Mouse (Mus musculus): ENCODE data around the gene Crim1.
A peak's percentile ranks its signal among the peaks of the same experiment; 100 is the strongest.

Crim1 gene

GRCm38 (mm10) chr17:78331438-78331837, 131.4 kb downstream of the Crim1 start:
- DNase-seq, result peak; percentile 67

GRCm38 (mm10) chr17:78333275-78333674, 133.2 kb downstream of the Crim1 start:
- peak; percentile 70 for DNase-seq

DNA sequence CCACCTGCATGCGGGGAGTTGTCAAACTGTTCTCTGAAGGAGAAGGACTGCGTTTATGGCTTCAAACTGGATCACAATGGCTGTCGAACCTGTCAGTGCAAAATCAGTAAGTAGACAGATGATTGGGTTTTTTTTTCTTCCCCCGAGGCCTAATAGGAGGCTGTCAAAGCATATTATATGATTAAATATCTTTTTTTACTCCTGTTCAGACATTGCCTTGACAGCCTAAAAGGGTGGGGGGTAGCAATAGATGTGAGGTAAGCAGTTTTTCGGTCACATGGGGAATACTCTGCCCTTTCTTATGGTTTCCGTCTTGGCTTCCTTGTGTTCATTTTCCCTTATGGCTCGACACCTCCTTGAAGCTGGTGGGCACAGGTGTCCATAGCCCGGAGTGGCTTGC, 135.2 kb downstream of the Crim1 start:
- DNase-seq, result peak; percentile 28

DNA sequence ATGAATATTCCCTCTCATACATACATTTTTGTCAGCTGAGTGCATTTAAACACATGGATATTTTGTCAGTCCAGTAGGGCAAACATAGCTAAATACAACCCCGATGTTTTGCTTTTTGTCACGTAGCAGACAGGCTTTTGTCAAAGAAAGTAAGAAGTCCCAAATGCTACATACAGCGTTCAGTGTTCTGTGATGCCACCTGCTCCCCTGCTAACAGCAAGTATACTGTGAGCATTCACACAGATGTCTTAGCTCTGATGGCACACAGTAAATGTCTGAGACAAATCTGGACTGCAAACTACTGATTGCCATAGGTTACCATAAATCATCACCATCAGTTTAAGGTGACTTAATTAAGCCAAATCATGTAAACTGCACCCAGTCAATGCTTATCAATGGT, 143.6 kb downstream of the Crim1 start:
- DNase-seq, result no peak

DNA sequence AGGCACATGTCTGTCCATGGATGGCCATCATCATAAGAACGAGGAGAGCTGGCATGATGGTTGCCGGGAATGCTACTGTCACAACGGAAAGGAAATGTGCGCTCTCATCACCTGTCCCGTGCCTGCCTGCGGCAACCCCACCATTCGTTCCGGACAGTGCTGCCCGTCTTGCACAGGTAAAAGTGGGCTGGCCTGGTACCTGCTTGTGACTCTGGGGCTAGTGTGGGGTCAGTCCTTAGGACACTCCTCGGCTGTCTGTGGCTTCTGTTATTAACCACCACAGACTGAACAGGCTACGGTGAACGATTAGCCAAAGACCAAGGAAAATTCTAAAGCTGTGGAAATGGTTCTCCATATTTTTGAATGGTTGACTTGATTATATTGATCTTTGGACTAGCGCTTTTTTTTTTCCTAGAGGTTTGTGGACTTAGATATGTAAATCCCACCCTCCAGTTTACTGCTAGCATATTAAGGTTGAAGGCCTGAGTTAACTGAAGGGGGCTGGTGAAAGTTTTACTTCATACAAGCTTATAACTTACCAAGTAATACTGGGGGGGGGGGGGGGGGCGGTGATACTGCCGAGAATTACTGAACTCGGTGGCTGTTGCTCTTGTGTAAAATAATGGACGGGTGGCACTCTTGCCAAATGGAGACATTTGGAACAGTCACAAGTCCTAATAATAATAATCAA, 147.2 kb downstream of the Crim1 start:
- DNase-seq, result peak; percentile 82

DNA sequence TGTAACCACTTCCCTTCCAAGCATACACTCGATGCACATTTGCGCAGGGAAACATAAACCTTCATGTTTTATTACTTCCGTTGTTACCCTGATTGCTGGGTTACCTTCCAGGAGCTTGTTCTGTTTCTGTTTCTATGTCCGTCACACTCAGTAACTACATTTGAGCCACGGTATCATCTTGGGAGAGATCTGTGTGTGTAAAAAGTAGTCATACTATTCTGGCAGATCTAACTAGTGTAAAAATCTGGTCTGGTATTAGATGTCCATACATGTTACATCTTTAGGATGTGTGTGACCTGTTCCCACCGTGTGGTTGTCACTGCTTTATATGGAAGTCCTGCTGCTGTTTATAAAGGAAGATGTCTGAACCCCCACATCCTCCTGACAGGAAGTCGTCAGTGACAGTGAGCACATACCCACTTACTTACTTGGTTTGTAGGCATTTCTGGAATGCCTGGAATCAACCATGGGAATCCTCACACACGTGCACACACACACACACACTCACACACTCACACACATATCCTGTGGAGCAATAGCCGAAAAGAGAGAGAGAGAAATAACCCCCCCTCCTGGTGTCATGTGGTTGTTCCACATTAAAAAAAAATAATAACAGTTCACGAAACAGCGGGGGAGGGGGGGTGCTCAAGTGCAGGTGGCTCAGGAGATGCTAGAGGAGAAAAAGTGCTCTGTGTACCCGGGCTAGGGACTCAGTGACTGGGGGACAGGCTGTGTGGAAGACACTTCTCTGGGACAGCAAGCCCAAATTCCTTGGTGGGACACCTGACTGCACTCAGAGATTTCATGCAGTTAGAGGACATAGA, 151.8 kb downstream of the Crim1 start:
- peak; percentile 83 for DNase-seq

GRCm38 (mm10) chr17:78352500-78352855, 152.4 kb downstream of the Crim1 start:
- DNase-seq, result no peak

- DNase-seq, result peak; percentile 96
These were observed 154.4 kb downstream of the Crim1 start for GRCm38 (mm10) chr17:78354411-78354810.

DNA sequence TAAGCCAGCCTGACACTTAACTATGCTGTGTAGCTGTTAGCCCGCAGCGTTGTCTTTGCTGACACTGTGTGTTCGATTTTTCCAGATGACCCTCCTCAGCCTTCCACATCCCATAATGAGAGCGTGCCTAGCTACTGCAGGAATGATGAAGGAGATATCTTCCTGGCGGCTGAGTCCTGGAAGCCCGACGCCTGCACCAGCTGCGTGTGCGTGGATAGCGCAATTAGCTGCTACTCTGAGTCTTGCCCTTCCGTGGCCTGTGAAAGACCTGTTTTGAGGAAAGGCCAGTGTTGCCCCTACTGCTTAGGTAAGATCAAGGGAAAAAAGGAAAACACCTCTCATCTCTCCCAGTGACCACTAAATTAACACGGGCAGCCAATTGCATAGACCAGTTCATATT, 154.8 kb downstream of the Crim1 start:
- DNase-seq, result peak; percentile 75

- DNase-seq, result peak; percentile 82
These were observed 155.6 kb downstream of the Crim1 start for GRCm38 (mm10) chr17:78355611-78356010.

DNA sequence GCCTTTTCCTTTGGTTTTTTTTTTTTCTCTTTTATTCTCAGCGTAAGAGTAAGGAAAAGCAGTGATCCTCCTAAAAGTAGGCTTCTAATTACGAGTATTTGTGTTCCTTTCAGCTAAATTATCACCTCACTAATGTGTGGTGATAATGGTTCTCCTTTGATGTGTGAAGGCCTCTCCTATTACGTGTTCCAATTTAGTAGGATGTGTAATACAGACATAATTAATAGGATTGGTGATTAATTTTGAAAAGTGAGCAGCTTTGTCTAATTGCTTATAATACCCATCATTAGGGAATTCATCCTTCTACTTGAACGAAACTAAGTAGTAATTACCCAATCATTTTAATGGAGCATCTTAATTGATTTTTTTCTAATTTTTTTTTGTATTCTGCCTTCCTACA, 157.7 kb downstream of the Crim1 start:
- DNase-seq, result peak; percentile 2

DNA sequence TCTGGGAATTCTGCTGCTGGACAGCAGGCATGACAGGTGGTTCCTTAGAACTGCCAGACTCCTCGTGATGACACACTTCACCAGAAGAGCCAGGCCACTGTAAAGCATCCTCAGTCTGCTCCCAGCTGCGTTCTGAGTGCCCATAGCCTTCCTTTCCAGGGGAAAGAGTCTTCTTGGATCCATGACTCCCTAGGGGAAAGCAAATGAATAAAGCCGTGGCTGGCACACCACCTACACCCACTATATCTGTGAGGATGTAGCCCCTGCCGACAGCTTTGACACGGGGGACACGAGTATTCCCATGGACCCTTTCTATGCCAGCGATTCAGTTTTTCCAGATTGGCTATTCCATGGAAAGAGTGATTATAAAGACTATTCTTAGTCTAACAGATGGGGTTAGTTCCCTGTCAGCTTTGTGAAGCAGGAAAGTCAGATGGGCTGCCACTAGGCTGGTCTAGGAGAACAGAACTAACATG, 158.2 kb downstream of the Crim1 start:
- peak; percentile 68 for DNase-seq

DNA sequence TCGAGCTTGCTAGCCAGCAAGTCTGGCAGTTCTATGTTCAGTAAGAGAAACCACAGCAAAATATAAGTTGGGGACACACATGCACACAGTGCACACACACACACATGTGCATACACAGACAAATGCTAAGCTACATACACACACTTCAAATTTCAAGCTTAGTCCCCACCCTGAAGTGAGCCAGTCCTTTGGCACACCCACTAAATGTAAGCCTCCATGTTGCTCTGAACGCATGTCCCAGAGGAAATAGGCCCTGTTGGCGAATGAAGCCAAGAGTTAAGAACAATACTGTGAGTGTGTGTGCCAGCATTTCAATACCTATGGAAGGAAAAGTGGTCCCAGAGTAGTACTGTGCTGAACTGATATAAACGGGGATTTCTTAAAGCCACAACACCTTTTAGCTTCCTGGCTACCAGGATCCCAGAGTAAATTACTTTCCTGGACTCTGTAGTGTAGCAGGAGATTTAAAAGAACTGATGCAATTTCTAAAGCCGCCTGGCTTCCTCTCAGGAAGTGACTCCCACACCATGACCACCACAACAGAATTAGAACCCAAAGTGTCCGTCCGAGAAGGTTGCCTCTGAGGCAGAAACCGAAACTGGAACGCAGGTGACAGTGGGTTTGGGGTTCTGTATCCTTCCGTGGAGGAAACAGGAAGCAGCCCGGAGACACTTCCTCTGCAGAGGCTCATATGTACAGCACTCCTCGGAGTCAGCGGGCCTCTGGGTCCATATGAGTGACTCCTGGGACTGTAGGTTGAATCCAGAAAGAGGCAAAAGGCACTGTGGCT, 162.1 kb downstream of the Crim1 start:
- DNase-seq, result peak; percentile 99

- DNase-seq, result peak; percentile 89
These were observed 164.7 kb downstream of the Crim1 start for GRCm38 (mm10) chr17:78364555-78365302.

DNA sequence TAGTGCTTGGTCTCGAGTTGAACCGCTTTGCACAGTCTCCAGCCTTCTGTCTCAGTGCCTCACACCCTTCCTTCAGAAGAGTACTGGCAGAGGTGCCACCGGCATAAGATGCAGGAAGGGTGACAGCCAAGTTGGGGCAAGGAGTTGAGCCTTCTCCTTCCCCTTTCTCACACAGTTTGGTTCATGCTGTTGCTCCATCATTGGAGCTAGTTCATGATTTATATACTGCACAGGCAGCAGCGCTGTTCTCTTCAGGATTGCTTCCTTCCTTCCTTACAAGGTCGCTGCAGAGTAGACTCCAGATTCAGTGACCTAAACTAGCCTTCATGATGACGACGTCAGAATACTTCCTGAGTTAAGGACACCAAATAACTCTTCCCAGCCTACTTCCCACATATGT, 166.0 kb downstream of the Crim1 start:
- peak; percentile 90 for DNase-seq

GRCm38 (mm10) chr17:78368481-78368880, 168.4 kb downstream of the Crim1 start:
- DNase-seq, result peak; percentile 87

DNA sequence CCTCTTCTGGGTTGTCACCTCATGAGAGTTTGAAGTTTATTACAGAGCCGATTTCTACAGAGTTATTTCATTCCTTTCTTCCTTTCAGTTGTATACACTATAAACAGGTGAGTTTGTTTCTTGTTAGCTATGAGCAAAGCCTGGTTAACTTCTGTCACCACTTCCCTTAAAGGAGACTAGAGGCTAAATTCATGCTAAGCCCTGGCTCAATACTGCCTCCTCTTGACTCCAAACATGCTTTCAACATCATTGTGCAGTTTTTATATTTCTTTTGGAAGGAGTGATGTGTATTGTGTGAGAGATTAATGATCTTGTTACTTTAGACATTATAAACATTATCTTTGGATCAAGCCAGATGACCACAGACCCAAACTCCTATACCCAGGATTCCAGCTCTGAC, 170.4 kb downstream of the Crim1 start:
- DNase-seq, result no peak

- peak; percentile 59 for DNase-seq
These were observed 173.1 kb downstream of the Crim1 start for GRCm38 (mm10) chr17:78373174-78373573.

GRCm38 (mm10) chr17:78373849-78374248, 173.8 kb downstream of the Crim1 start:
- DNase-seq, result peak; percentile 90

GRCm38 (mm10) chr17:78374756-78375155, 174.7 kb downstream of the Crim1 start:
- DNase-seq, result peak; percentile 76

- DNase-seq, result peak; percentile 89
These were observed 176.5 kb downstream of the Crim1 start for GRCm38 (mm10) chr17:78376587-78376986.

- DNase-seq, result peak; percentile 86
These were observed 179.2 kb downstream of the Crim1 start for GRCm38 (mm10) chr17:78379079-78379729.

Data from heart, adult 11 months (tissue).